Mouse (Mus musculus) heart, postnatal 0 days (tissue): ENCODE results near the gene Spsb3. TPM values are rescaled to one million over a fixed set of nuclear protein-coding genes. Genes with fewer than 3 reads are reported as not detected.

Experiments used
- ATAC-seq: fragments of 200-750 bp; cut with Nextera tagmentation; 2 replicates; pipeline ENCODE4 v1.8.0; 2017; ENCODE audit warnings: low read depth, moderate number of reproducible peaks, moderate library complexity; ENCODE audit not compliant: insufficient read depth
- DNase-seq: peaks from one replicate; pipeline ENCODE4 v3.0.0-alpha.2; 2016; ENCODE audit warnings: low spot score
- H3K27ac ChIP-seq: fragments of 300-500 bp; sonication (generic); 2 replicates; pipeline ENCODE4 v1.5.1; 2014; ENCODE audit warnings: low read depth, mild to moderate bottlenecking
- H3K27me3 ChIP-seq: fragments of 300-500 bp; sonication (generic); 2 replicates; pipeline ENCODE4 v1.6.1; 2014; ENCODE audit warnings: low read length, mixed read lengths; ENCODE audit not compliant: control insufficient read depth, insufficient read depth
- H3K36me3 ChIP-seq: fragments of 300-500 bp; sonication (generic); replicated peaks from 2 replicates; pipeline ENCODE4 v1.6.1; 2014; ENCODE audit warnings: low read length, mixed read lengths; ENCODE audit not compliant: control insufficient read depth, insufficient read depth
- H3K4me1 ChIP-seq: fragments of 300-500 bp; sonication (generic); 2 replicates; pipeline ENCODE4 v1.6.1; 2014; ENCODE audit warnings: antibody characterized with exemption; ENCODE audit not compliant: control insufficient read depth, insufficient read depth
- H3K4me2 ChIP-seq: fragments of 300-500 bp; sonication (generic); 2 replicates; pipeline ENCODE4 v1.6.1; 2014; ENCODE audit warnings: low read depth, mild to moderate bottlenecking, low read length, moderate library complexity
- H3K4me3 ChIP-seq: fragments of 300-500 bp; sonication (generic); 2 replicates; pipeline ENCODE4 v1.5.1; 2014; ENCODE audit warnings: low read depth, low read length
- H3K9ac ChIP-seq: fragments of 300-500 bp; sonication (generic); replicated peaks from 2 replicates; pipeline ENCODE4 v1.6.1; 2014; ENCODE audit warnings: low read depth, low read length, mixed read lengths
- H3K9me3 ChIP-seq: fragments of 300-500 bp; sonication (generic); replicated peaks from 2 replicates; pipeline ENCODE4 v1.6.1; 2016; ENCODE audit warnings: low read length; ENCODE audit not compliant: control insufficient read depth
- CTCF ChIP-seq: IDR thresholded peaks from 2 replicates; pipeline ENCODE4 v1.5.1; 2016; ENCODE audit warnings: antibody characterized with exemption, control low read depth, low read depth
- EP300 ChIP-seq: IDR thresholded peaks from 2 replicates; pipeline ENCODE4 v1.6.1; 2016; ENCODE audit warnings: antibody characterized with exemption, low read depth
- WGBS: fragments of 180-500 bp; shearing (Covaris S2); extraction: QIAGEN DNeasy Blood & Tissue Kit; methylation state at CpG from one replicate; pipeline ENCODE4 v1.1.7; 2014; 5-methylcytosine and 5-hydroxymethylcytosine counted together
- polyA plus RNA-seq: library from polyadenylated mRNA; unstranded; fragments of >200 nt; fragmentation: Nextera tagmentation; extraction: Ambion mirVana; gene quantifications from 2 replicates; pipeline ENCODE4 v1.2.1, GENCODE M21; 2015
- total RNA-seq: library from RNA; depleted of rRNA; stranded (reverse); fragments of >200 nt; gene quantifications from 2 replicates; pipeline ENCODE4 v1.2.3, GENCODE M21; 2014; ENCODE audit warnings: low replicate concordance

Gene Spsb3
- total and polyA plus RNA-seq, 2 experiments from 2014 or later, result 40.2 to 74.6 TPM

DNA sequence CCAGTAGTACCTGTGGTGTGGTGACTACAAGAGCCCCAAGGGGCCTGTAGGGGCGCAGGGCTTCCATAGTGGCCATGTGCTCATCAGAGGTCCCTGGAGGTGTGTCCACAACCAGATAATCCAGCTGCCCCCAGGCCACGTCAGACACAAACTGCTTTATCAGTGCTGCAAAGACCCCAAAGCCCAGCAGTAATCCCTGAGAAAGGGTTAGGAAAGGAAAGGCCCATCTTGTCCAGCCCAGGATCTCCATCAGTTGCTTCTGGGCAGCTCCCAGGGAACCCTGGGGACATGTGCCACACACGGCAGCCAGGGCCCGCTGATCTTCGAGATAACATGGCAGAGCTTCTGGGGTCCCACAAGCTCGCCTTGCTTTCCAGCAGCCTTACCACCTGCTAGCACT is 2.1 kb upstream of the Spsb3 start:
- Histone ChIP-seq H3K27ac (no peak overlapping the region), H3K4me1 (peaks cover 17% of the 10 kb centered on the region), H3K4me3 (no peak overlapping the region), H3K9ac (no peak overlapping the region), H3K27me3 (no peaks in the 10 kb centered on the region), H3K4me2 (no peak overlapping the region), H3K36me3 (peaks cover 7% of the 10 kb centered on the region), H3K9me3 (no peaks in the 10 kb centered on the region)
- TF ChIP-seq CTCF (no peak), EP300 (no peak)
- DNase-seq (no peak), ATAC-seq (no peak)
- 80% methylated on average over 6 of the region's 6 CpGs for WGBS

DNA sequence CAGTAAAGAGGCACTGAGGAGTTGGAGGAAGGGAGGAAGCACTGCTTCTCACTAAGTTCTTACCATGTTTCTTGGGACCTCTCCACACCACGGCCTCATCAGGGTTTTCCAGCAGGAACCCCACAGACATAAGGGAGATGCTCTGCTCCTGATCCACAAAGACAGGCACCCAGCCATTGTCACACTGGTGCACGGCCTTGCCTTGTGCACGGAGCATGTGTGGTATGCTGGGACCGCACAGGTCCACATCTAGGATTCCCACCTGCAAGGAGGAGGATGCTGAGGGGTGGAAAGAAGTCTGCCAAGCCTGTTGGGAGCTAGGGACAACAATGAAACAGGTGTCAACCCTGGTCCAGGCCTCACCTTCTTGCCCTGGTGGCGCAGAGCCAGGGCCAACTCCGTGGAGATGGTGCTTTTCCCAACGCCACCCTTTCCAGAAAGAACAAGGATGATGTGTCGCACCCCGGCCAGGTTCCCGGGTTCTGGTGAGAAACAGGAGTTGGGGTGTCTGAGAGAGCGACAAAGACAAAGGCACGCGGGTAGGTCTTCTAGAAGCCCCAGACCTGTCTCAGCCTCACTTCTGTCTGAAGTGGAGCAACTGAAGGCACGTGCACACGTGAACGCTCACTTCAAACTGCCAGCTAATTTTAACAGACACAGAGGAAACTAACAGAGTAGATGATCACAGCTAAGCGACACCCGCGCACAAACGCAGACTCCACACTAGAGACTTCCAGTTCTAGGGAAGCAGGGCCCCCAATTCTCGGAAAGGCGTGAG is 898 bp upstream of the Spsb3 start:
- DNase-seq (no peak), ATAC-seq (no peak)
- Histone ChIP-seq H3K4me2 (peak overlapping the region; percentile 89), H3K9me3 (no peaks in the 10 kb centered on the region), H3K9ac (peak overlapping the region; percentile 71), H3K27ac (peak overlapping the region; percentile 27; the same call in 1 of the 2 replicates), H3K4me3 (peak overlapping the region; percentile 82), H3K36me3 (peaks cover 12% of the 10 kb centered on the region), H3K27me3 (no peaks in the 10 kb centered on the region), H3K4me1 (peaks cover 17% of the 10 kb centered on the region)
- TF ChIP-seq EP300 (no peak), CTCF (no peak)
- 19% methylated on average over 22 of the region's 22 CpGs for WGBS

- Histone ChIP-seq H3K4me1 (peaks cover 17% of the 10 kb centered on the region), H3K27me3 (no peaks in the 10 kb centered on the region), H3K9me3 (no peaks in the 10 kb centered on the region), H3K36me3 (peaks cover 24% of the 10 kb centered on the region), H3K4me2 (peak overlapping the region; percentile 97), H3K4me3 (peak overlapping the region; percentile 88), H3K27ac (peak overlapping the region; percentile 92), H3K9ac (peak overlapping the region; percentile 82)
- peak; percentile 15 for ATAC-seq
- no peak for DNase-seq
- under 1% methylated on average over 18 of the region's 18 CpGs for WGBS
- no peak for TF ChIP-seq CTCF
- TF ChIP-seq EP300, result no peak
Measured at GRCm38 (mm10) chr17:24886932-24887271, 459 bp downstream of the Spsb3 start.

- Histone ChIP-seq H3K36me3 (peaks cover 30% of the 10 kb centered on the region), H3K4me2 (peak overlapping the region; percentile 97), H3K9me3 (no peaks in the 10 kb centered on the region), H3K9ac (peak overlapping the region; percentile 82), H3K27me3 (no peaks in the 10 kb centered on the region), H3K4me1 (peaks cover 17% of the 10 kb centered on the region), H3K27ac (peak overlapping the region; percentile 92), H3K4me3 (peak overlapping the region; percentile 88)
- 58% methylated on average over 18 of the region's 18 CpGs for WGBS
- TF ChIP-seq CTCF (no peak), EP300 (no peak)
- peak; percentile 22 for DNase-seq
- ATAC-seq, result no peak
Measured at GRCm38 (mm10) chr17:24887291-24888080, 1.0 kb downstream of the Spsb3 start.

GRCm38 (mm10) chr17:24888862-24889261 is 2.4 kb downstream of the Spsb3 start:
- Histone ChIP-seq H3K4me3 (no peak overlapping the region), H3K27me3 (no peaks in the 10 kb centered on the region), H3K4me2 (no peak overlapping the region), H3K36me3 (peaks cover 35% of the 10 kb centered on the region), H3K27ac (no peak overlapping the region), H3K4me1 (peaks cover 17% of the 10 kb centered on the region), H3K9me3 (no peaks in the 10 kb centered on the region), H3K9ac (no peak overlapping the region)
- DNase-seq (no peak), ATAC-seq (no peak)
- TF ChIP-seq CTCF, result no peak
- no peak for TF ChIP-seq EP300
- WGBS, result 82% methylated on average over 3 of the region's 3 CpGs
